Mouse (Mus musculus) C2C12 (cell line): Measurements from ENCODE around the gene Lrrc10.

Experiments used
- CTCF ChIP-seq: IDR thresholded peaks from one replicate; pipeline ENCODE4 v1.5.1; 2011; ENCODE audit not compliant: control insufficient read depth, insufficient read depth, insufficient read length
- MAX ChIP-seq: IDR thresholded peaks from one replicate; pipeline ENCODE4 v1.6.1; 2011; ENCODE audit warnings: mild to moderate bottlenecking, control low read depth

DNA sequence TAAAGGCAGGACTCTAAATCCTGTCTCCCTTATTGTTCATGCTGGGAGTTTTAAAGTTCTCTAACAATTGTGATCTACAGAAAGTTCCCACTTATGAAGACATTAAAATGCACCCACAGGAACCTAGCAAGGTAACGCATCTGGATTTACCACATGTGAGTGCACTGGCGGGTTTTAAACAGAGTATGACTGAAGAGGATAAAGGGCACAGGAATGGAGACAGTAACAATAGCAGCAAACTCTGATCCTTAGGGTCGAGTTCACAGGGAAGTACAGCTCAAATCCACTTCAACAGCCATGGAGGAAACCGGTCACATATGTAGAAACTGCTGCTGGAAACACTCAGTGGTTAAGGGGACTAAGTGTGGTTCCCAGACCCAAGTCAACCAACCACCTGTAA is 4.1 kb downstream of the Lrrc10 start:
- TF ChIP-seq CTCF, result no peak
- TF ChIP-seq MAX, result no peak
